Mouse (Mus musculus): ENCODE measurements around the gene Mindy2. TPM values are rescaled to one million over a fixed set of nuclear protein-coding genes. Genes with fewer than 3 reads are reported as not detected.

Gene Mindy2
- polyA plus RNA-seq, 1 experiment: 4.0 TPM

GRCm38 (mm10) chr9:70665372-70666145 lies 8.6 kb upstream of the Mindy2 start:
- Histone ChIP-seq H3K4me1 (ENCODE audit: control insufficient read depth, insufficient read depth, low read length) (no peaks in the 10 kb centered on the region), H3K36me3 (ENCODE audit: control insufficient read depth, insufficient read depth, low read length, poor library complexity, severe bottlenecking) (no peaks in the 10 kb centered on the region), H3K9me3 (replicated peaks; ENCODE audit: control insufficient read depth, insufficient read depth, low read length, poor library complexity, severe bottlenecking) (no peaks in the 10 kb centered on the region), H3K27me3 (ENCODE audit: control insufficient read depth, insufficient read depth, low read length, poor library complexity, severe bottlenecking) (no peaks in the 10 kb centered on the region), H3K27ac (ENCODE audit: insufficient read depth, low read length) (no peak overlapping the region), H3K4me3 (ENCODE audit: low read depth, low read length) (no peak overlapping the region), H3K9ac (ENCODE audit: low read depth, poor library complexity, severe bottlenecking) (no peak overlapping the region)
- TF ChIP-seq CTCF (IDR thresholded peaks at IDR 0.05; ENCODE audit: low read depth, low read length) (peak; percentile 14), EP300 (IDR thresholded peaks at IDR 0.05; ENCODE audit: insufficient read depth, low read depth, low read length) (no peak)

- Histone ChIP-seq H3K27me3 (ENCODE audit: control insufficient read depth, insufficient read depth, low read length, poor library complexity, severe bottlenecking) (no peaks in the 10 kb centered on the region), H3K9ac (ENCODE audit: low read depth, poor library complexity, severe bottlenecking) (no peak overlapping the region), H3K36me3 (ENCODE audit: control insufficient read depth, insufficient read depth, low read length, poor library complexity, severe bottlenecking) (no peaks in the 10 kb centered on the region), H3K9me3 (replicated peaks; ENCODE audit: control insufficient read depth, insufficient read depth, low read length, poor library complexity, severe bottlenecking) (no peaks in the 10 kb centered on the region), H3K27ac (ENCODE audit: insufficient read depth, low read length) (no peak overlapping the region), H3K4me3 (ENCODE audit: low read depth, low read length) (no peak overlapping the region), H3K4me1 (ENCODE audit: control insufficient read depth, insufficient read depth, low read length) (no peaks in the 10 kb centered on the region)
- no peak for TF ChIP-seq POLR2A (IDR thresholded peaks at IDR 0.05; ENCODE audit: insufficient read depth, low read length)
- no peak for TF ChIP-seq CTCF (IDR thresholded peaks at IDR 0.05; ENCODE audit: low read depth, low read length)
- TF ChIP-seq EP300 (IDR thresholded peaks at IDR 0.05; ENCODE audit: insufficient read depth, low read depth, low read length): no peak
Measured at GRCm38 (mm10) chr9:70664847-70665246, 7.9 kb upstream of the Mindy2 start.

- Histone ChIP-seq H3K27ac (ENCODE audit: insufficient read depth, low read length) (no peak overlapping the region), H3K9ac (ENCODE audit: low read depth, poor library complexity, severe bottlenecking) (no peak overlapping the region), H3K4me1 (ENCODE audit: control insufficient read depth, insufficient read depth, low read length) (no peaks in the 10 kb centered on the region), H3K36me3 (ENCODE audit: control insufficient read depth, insufficient read depth, low read length, poor library complexity, severe bottlenecking) (no peaks in the 10 kb centered on the region), H3K9me3 (replicated peaks; ENCODE audit: control insufficient read depth, insufficient read depth, low read length, poor library complexity, severe bottlenecking) (no peaks in the 10 kb centered on the region), H3K27me3 (ENCODE audit: control insufficient read depth, insufficient read depth, low read length, poor library complexity, severe bottlenecking) (no peaks in the 10 kb centered on the region), H3K4me3 (ENCODE audit: low read depth, low read length) (no peak overlapping the region)
- TF ChIP-seq POLR2A (IDR thresholded peaks at IDR 0.05; ENCODE audit: insufficient read depth, low read length): no peak
Measured at GRCm38 (mm10) chr9:70658266-70658665, 1.3 kb upstream of the Mindy2 start.

- H3K4me1 ChIP-seq (ENCODE audit: control insufficient read depth, insufficient read depth, low read length): no peaks in the 10 kb centered on the region
- no peaks in the 10 kb centered on the region for H3K36me3 ChIP-seq (ENCODE audit: control insufficient read depth, insufficient read depth, low read length, poor library complexity, severe bottlenecking)
- H3K9me3 ChIP-seq (replicated peaks; ENCODE audit: control insufficient read depth, insufficient read depth, low read length, poor library complexity, severe bottlenecking): no peaks in the 10 kb centered on the region
- no peak for TF ChIP-seq CTCF (IDR thresholded peaks at IDR 0.05; ENCODE audit: low read depth, low read length)
- no peak for TF ChIP-seq EP300 (IDR thresholded peaks at IDR 0.05; ENCODE audit: insufficient read depth, low read depth, low read length)
- no peak for TF ChIP-seq POLR2A (IDR thresholded peaks at IDR 0.05; ENCODE audit: insufficient read depth, low read length)
- H3K4me3 ChIP-seq (ENCODE audit: low read depth, low read length): peak within 1 kb of the TSS; percentile 87
- peak within 1 kb of the TSS; percentile 62 for H3K9ac ChIP-seq (ENCODE audit: low read depth, poor library complexity, severe bottlenecking)
- no peak within 1 kb of the TSS for H3K27ac ChIP-seq (ENCODE audit: insufficient read depth, low read length)
- no peaks in the 10 kb centered on the region for H3K27me3 ChIP-seq (ENCODE audit: control insufficient read depth, insufficient read depth, low read length, poor library complexity, severe bottlenecking)
Measured at GRCm38 (mm10) chr9:70656130-70657007, 605 bp downstream of the Mindy2 start, which contains the start of gene Gm10642. TSS of gene Gm10642 (plus strand) at chr9:70656251.

GRCm38 (mm10) chr9:70655764-70656129 lies 1.2 kb downstream of the Mindy2 start:
- Histone ChIP-seq H3K27ac (ENCODE audit: insufficient read depth, low read length) (no peak overlapping the region), H3K9me3 (replicated peaks; ENCODE audit: control insufficient read depth, insufficient read depth, low read length, poor library complexity, severe bottlenecking) (no peaks in the 10 kb centered on the region), H3K4me1 (ENCODE audit: control insufficient read depth, insufficient read depth, low read length) (no peaks in the 10 kb centered on the region), H3K27me3 (ENCODE audit: control insufficient read depth, insufficient read depth, low read length, poor library complexity, severe bottlenecking) (no peaks in the 10 kb centered on the region), H3K4me3 (ENCODE audit: low read depth, low read length) (no peak overlapping the region; the same call in 1 of the 2 replicates), H3K36me3 (ENCODE audit: control insufficient read depth, insufficient read depth, low read length, poor library complexity, severe bottlenecking) (no peaks in the 10 kb centered on the region), H3K9ac (ENCODE audit: low read depth, poor library complexity, severe bottlenecking) (peak overlapping the region; percentile 62; the same call in 1 of the 2 replicates)
- TF ChIP-seq EP300 (IDR thresholded peaks at IDR 0.05; ENCODE audit: insufficient read depth, low read depth, low read length) (no peak), CTCF (IDR thresholded peaks at IDR 0.05; ENCODE audit: low read depth, low read length) (no peak), POLR2A (IDR thresholded peaks at IDR 0.05; ENCODE audit: insufficient read depth, low read length) (no peak)

- no peaks in the 10 kb centered on the region for H3K4me1 ChIP-seq (ENCODE audit: control insufficient read depth, insufficient read depth, low read length)
- H3K9ac ChIP-seq (ENCODE audit: low read depth, poor library complexity, severe bottlenecking): no peak overlapping the region
- TF ChIP-seq EP300 (IDR thresholded peaks at IDR 0.05; ENCODE audit: insufficient read depth, low read depth, low read length): no peak
- TF ChIP-seq POLR2A (IDR thresholded peaks at IDR 0.05; ENCODE audit: insufficient read depth, low read length): no peak
- TF ChIP-seq CTCF (IDR thresholded peaks at IDR 0.05; ENCODE audit: low read depth, low read length): no peak
- no peaks in the 10 kb centered on the region for H3K27me3 ChIP-seq (ENCODE audit: control insufficient read depth, insufficient read depth, low read length, poor library complexity, severe bottlenecking)
- H3K27ac ChIP-seq (ENCODE audit: insufficient read depth, low read length): no peak overlapping the region
- H3K36me3 ChIP-seq (ENCODE audit: control insufficient read depth, insufficient read depth, low read length, poor library complexity, severe bottlenecking): no peaks in the 10 kb centered on the region
- H3K4me3 ChIP-seq (ENCODE audit: low read depth, low read length): no peak overlapping the region
- no peaks in the 10 kb centered on the region for H3K9me3 ChIP-seq (replicated peaks; ENCODE audit: control insufficient read depth, insufficient read depth, low read length, poor library complexity, severe bottlenecking)
Measured at GRCm38 (mm10) chr9:70654496-70654895, 2.5 kb downstream of the Mindy2 start.
